Mouse (Mus musculus): ENCODE data around the gene Gm11168. TPM values are rescaled to one million over a fixed set of nuclear protein-coding genes. Genes with fewer than 3 reads are reported as not detected.
"Not testable (repeated sequence)": the region's sequence is repeated elsewhere in the genome, so short reads cannot be mapped to it uniquely, and the experiment has no call there.

Gm11168 gene
- total RNA-seq, 2 experiments from 2014 or later, result 1.1 TPM; not detected in 1

DNA sequence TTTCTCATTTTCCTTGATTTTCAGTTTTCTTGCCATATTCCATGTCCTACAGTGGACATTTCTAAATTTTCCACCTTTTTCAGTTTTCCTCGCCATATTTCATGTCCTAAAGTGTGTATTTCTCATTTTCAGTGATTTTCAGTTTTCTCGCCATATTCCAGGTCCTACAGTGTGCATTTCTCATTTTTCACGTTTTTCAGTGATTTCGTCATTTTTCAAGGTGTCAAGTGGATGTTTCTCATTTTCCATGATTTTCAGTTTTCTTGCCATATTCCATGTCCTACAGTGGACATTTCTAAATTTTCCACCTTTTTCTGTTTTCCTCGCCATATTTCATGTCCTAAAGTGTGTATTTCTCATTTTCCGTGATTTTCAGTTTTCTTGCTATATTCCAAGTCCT is 22.5 kb downstream of the Gm11168 start:
- peak; percentile 65 for DNase-seq

DNA sequence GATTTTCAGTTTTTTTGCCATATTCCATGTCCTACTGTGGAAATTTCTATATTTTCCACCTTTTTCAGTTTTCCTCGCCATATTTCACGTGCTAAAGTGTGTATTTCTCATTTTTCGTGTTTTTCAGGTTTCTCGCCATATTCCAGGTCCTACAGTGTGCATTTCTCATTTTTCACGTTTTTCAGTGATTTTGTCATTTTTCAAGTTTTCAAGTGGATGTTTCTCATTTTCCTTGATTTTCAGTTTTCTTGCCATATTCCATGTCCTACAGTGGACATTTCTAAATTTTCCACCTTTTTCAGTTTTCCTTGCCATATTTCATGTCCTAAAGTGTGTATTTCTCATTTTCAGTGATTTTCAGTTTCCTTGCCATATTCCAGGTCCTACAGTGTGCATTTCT is 23.0 kb downstream of the Gm11168 start:
- not testable (repeated sequence) for DNase-seq

DNA sequence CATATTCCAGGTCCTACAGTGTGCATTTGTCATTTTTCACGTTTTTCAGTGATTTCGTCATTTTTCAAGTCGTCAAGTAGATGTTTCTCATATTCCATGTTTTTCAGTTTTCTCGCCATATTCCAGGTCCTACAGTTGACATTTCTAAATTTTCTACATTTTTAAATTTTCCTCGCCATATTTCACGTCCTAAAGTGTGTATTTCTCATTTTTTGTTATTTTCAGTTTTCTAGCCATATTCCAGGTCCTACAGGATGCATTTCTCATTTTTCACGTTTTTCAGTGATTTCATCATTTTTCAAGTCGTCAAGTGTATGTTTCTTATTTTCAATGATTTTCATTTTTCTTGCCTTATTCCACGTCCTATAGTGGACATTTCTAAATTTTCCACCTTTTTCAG is 23.6 kb downstream of the Gm11168 start:
- DNase-seq, result peak; percentile 3

DNA sequence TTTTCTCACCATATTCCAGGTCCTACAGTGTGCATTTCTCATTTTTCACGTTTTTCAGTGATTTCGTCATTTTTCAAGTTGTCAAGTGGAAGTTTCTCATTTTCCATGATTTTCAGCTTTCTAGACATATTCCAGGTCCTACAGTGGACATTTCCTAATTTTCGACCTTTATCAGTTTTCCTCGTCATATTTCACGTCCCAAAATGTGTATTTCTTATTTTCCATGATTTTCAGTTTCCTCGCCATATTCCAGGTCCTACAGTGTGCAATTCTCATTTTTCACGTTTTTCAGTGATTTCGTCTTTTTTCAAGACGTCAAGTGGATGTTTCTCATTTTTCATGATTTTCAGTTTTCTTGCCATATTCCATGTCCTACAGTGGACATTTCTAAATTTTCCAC is 24.1 kb downstream of the Gm11168 start:
- DNase-seq, result not testable (repeated sequence)

DNA sequence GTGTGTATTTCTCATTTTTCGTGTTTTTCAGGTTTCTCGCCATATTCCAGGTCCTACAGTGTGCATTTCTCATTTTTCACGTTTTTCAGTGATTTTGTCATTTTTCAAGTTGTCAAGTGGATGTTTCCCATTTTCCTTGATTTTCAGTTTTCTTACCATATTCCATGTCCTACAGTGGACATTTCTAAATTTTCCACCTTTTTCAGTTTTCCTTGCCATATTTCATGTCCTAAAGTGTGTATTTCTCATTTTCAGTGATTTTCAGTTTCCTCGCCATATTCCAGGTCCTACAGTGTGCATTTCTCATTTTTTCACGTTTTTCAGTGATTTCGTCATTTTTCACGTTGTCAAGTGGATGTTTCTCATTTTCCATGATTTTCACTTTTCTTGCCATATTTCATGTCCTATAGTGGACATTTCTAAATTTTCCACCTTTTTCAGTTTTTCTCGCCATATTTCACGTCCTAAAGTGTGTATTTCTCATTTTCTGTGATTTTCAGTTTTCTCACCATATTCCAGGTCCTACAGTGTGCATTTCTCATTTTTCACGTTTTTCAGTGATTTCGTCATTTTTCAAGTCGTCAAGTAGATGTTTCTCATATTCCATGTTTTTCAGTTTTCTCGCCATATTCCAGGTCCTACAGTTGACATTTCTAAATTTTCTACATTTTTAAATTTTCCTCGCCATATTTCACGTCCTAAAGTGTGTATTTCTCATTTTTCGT is 26.3 kb downstream of the Gm11168 start:
- DNase-seq, result peak; percentile 29

DNA sequence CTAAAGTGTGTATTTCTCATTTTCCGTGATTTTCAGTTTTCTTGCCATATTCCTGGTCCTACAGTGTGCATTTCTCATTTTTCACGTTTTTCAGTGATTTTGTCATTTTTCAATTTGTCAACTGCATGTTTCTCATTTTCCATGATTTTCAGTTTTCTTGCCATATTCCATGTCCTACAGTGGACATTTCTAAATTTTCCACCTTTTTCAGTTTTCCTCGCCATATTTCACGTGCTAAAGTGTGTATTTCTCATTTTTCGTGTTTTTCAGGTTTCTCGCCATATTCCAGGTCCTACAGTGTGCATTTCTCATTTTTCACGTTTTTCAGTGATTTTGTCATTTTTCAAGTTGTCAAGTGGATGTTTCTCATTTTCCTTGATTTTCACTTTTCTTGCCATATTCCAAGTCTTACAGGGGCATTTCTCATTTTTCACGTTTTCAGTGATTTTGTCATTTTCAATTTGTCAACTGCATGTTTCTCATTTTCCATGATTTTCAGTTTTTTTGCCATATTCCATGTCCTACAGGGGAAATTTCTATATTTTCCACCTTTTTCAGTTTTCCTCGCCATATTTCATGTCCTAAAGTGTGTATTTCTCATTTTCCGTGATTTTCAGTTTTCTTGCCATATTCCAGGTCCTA is 27.7 kb downstream of the Gm11168 start:
- DNase-seq, result not testable (repeated sequence)

DNA sequence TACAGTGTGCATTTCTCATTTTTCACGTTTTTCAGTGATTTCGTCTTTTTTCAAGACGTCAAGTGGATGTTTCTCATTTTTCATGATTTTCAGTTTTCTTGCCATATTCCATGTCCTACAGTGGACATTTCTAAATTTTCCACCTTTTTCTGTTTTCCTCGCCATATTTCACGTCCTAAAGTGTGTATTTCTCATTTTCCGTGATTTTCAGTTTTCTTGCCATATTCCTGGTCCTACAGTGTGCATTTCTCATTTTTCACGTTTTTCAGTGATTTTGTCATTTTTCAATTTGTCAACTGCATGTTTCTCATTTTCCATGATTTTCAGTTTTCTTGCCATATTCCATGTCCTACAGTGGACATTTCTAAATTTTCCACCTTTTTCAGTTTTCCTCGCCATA is 31.2 kb downstream of the Gm11168 start, which contains the start of gene Gm17535:
TSS of gene Gm17535 (plus strand) at position 301 of the 400 bp plus-strand sequence.
- not testable (repeated sequence) for DNase-seq

DNA sequence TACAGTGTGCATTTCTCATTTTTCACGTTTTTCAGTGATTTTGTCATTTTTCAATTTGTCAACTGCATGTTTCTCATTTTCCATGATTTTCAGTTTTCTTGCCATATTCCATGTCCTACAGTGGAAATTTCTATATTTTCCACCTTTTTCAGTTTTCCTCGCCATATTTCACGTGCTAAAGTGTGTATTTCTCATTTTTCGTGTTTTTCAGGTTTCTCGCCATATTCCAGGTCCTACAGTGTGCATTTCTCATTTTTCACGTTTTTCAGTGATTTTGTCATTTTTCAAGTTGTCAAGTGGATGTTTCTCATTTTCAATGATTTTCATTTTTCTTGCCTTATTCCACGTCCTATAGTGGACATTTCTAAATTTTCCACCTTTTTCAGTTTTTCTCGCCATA is 33.4 kb downstream of the Gm11168 start, which contains the start of gene Gm10715:
TSS of gene Gm10715 (plus strand) at position 301 of the 400 bp plus-strand sequence.
- DNase-seq, result not testable (repeated sequence)

DNA sequence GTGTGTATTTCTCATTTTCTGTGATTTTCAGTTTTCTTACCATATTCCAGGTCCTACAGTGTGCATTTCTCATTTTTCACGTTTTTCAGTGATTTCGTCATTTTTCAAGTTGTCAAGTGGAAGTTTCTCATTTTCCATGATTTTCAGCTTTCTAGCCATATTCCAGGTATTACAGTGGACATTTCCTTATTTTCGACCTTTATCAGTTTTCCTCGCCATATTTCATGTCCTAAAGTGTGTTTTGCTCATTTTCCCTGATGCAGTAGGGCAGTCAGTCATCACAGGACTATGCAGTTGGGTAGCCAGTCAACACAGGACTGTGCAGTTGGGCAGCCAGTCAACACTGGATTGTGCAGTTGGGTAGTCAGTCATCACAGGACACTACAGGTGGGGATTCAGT is 35.0 kb downstream of the Gm11168 start:
- not testable (repeated sequence) for DNase-seq

Small RNAs within 50 kb of the gene (microRNA-seq; reads per million reads assigned to microRNA genes)
- gene Mir101c, result not detected

Other genes starting within 250 kb of the Gm11168 start
- gene Gm10722, start 2.4 kb upstream of the Gm11168 start, total RNA-seq (2021), result not detected
- 1 to 10 TPM in 1 of 2 experiments, not detected in 1; 1.1 TPM for gene Gm10721, start 9.8 kb downstream of the Gm11168 start, total RNA-seq (2021)
- not detected for gene Gm10720, start 12.3 kb downstream of the Gm11168 start, total RNA-seq (2021)
- 1 to 10 TPM; 1.3 to 1.7 TPM for gene Gm10719, start 14.1 kb downstream of the Gm11168 start, total RNA-seq (2021)
- 1 to 10 TPM; 1.4 to 3.2 TPM for gene Gm10718, start 20.2 kb downstream of the Gm11168 start, total RNA-seq (2021)
- 1 to 10 TPM in 1 of 2 experiments, under 1 TPM in 1; 0.57 to 1.8 TPM for gene Gm10717, start 22.1 kb downstream of the Gm11168 start, total RNA-seq (2021)
- gene Gm17535, start 31.3 kb downstream of the Gm11168 start, total RNA-seq (2021), result not detected
- not detected for gene Gm10715, start 33.5 kb downstream of the Gm11168 start, total RNA-seq (2021)

All from adrenal gland, postnatal 10 days (tissue).